Mouse (Mus musculus) midbrain, embryonic 14.5 days (tissue): ENCODE data around the gene Gimap7. TPM values are rescaled to one million over a fixed set of nuclear protein-coding genes. Genes with fewer than 3 reads are reported as not detected.

Source experiments
- ATAC-seq: fragments of 200-750 bp; cut with Nextera tagmentation; 2 replicates; pipeline ENCODE4 v1.8.0; 2017; ENCODE audit warnings: moderate number of reproducible peaks, moderate library complexity; ENCODE audit not compliant: low FRiP score, low TSS enrichment
- DNase-seq: peaks from one replicate; pipeline ENCODE4 v3.0.0-alpha.2; 2015
- H3K27ac ChIP-seq: fragments of 300-500 bp; sonication (generic); replicated peaks from 2 replicates; pipeline ENCODE4 v1.5.1; 2014; ENCODE audit warnings: mild to moderate bottlenecking, low read depth, low read length, moderate library complexity
- H3K27me3 ChIP-seq: fragments of 300-500 bp; sonication (generic); 2 replicates; pipeline ENCODE4 v1.6.1; 2014; ENCODE audit warnings: low read length, control low read depth, mixed read lengths; ENCODE audit not compliant: control insufficient read depth, insufficient read depth
- H3K36me3 ChIP-seq: fragments of 300-500 bp; sonication (generic); 2 replicates; pipeline ENCODE4 v1.6.1; 2014; ENCODE audit warnings: low read length, control low read depth; ENCODE audit not compliant: control insufficient read depth, insufficient read depth
- H3K4me1 ChIP-seq: fragments of 300-500 bp; sonication (generic); 2 replicates; pipeline ENCODE4 v1.6.1; 2014; ENCODE audit warnings: mild to moderate bottlenecking, antibody characterized with exemption, low read length, control low read depth; ENCODE audit not compliant: control insufficient read depth, insufficient read depth
- H3K4me2 ChIP-seq: fragments of 300-500 bp; sonication (generic); 2 replicates; pipeline ENCODE4 v1.6.1; 2014; ENCODE audit warnings: mild to moderate bottlenecking, low read length, moderate library complexity
- H3K4me3 ChIP-seq: fragments of 300-500 bp; sonication (generic); replicated peaks from 2 replicates; pipeline ENCODE4 v1.5.1; 2014; ENCODE audit warnings: low read depth, low read length
- H3K9ac ChIP-seq: fragments of 300-500 bp; sonication (generic); replicated peaks from 2 replicates; pipeline ENCODE4 v1.6.1; 2014; ENCODE audit warnings: mild to moderate bottlenecking, low read length, moderate library complexity
- H3K9me3 ChIP-seq: fragments of 300-500 bp; sonication (generic); 2 replicates; pipeline ENCODE4 v1.6.1; 2016; ENCODE audit warnings: low read length, control low read depth, mixed read lengths; ENCODE audit not compliant: control insufficient read depth
- WGBS: fragments of 180-500 bp; shearing (Covaris S2); extraction: QIAGEN DNeasy Blood & Tissue Kit; methylation state at CpG from one replicate; pipeline ENCODE4 v1.1.7; 2014; 5-methylcytosine and 5-hydroxymethylcytosine counted together
- polyA plus RNA-seq: library from polyadenylated mRNA; unstranded; fragments of >200 nt; fragmentation: Nextera tagmentation; extraction: Ambion mirVana; gene quantifications from 2 replicates; pipeline ENCODE4 v1.2.1, GENCODE M21; 2014

Gene Gimap7
- polyA plus RNA-seq, 1 experiment from 2014 or later, result not detected

GRCm38 (mm10) chr6:48700251-48701075 lies 18.0 kb upstream of the Gimap7 start:
- H3K36me3 ChIP-seq, result no peaks in the 10 kb centered on the region
- ATAC-seq (no peak), DNase-seq (no peak)
- WGBS, result 64% methylated on average over 5 of the region's 5 CpGs
- no peaks in the 10 kb centered on the region for H3K4me1 ChIP-seq
- H3K9ac ChIP-seq, result no peak overlapping the region
- H3K4me3 ChIP-seq, result no peak overlapping the region
- H3K9me3 ChIP-seq, result no peaks in the 10 kb centered on the region
- no peaks in the 10 kb centered on the region for H3K27me3 ChIP-seq
- H3K27ac ChIP-seq, result no peak overlapping the region
- no peak overlapping the region for H3K4me2 ChIP-seq

- DNase-seq (no peak), ATAC-seq (no peak)
- 89% methylated on average over 7 of the region's 7 CpGs for WGBS
- H3K9ac ChIP-seq, result no peak overlapping the region
- H3K27me3 ChIP-seq, result no peaks in the 10 kb centered on the region
- no peak overlapping the region for H3K4me2 ChIP-seq
- no peaks in the 10 kb centered on the region for H3K4me1 ChIP-seq
- no peak overlapping the region for H3K4me3 ChIP-seq
- H3K9me3 ChIP-seq, result no peaks in the 10 kb centered on the region
- no peak overlapping the region for H3K27ac ChIP-seq
- no peaks in the 10 kb centered on the region for H3K36me3 ChIP-seq
These were observed 16.3 kb upstream of the Gimap7 start for GRCm38 (mm10) chr6:48702146-48702545.

- Histone ChIP-seq H3K9ac (no peak overlapping the region), H3K4me2 (no peak overlapping the region), H3K27ac (no peak overlapping the region), H3K4me3 (no peak overlapping the region), H3K4me1 (no peaks in the 10 kb centered on the region), H3K27me3 (no peaks in the 10 kb centered on the region), H3K36me3 (no peaks in the 10 kb centered on the region), H3K9me3 (no peaks in the 10 kb centered on the region)
- WGBS, result 77% methylated on average over 5 of the region's 5 CpGs
- ATAC-seq (no peak), DNase-seq (no peak)
These were observed 15.8 kb upstream of the Gimap7 start for GRCm38 (mm10) chr6:48702601-48703000.

GRCm38 (mm10) chr6:48704146-48704545 lies 14.3 kb upstream of the Gimap7 start:
- no peak overlapping the region for H3K9ac ChIP-seq
- no peak for DNase-seq
- no peak for ATAC-seq
- no peaks in the 10 kb centered on the region for H3K9me3 ChIP-seq
- no peaks in the 10 kb centered on the region for H3K27me3 ChIP-seq
- no peak overlapping the region for H3K27ac ChIP-seq
- H3K4me2 ChIP-seq, result no peak overlapping the region
- H3K4me3 ChIP-seq, result no peak overlapping the region
- H3K36me3 ChIP-seq, result no peaks in the 10 kb centered on the region
- H3K4me1 ChIP-seq, result no peaks in the 10 kb centered on the region

GRCm38 (mm10) chr6:48706130-48706529 lies 12.3 kb upstream of the Gimap7 start:
- 40% methylated on average over 3 of the region's 3 CpGs for WGBS

GRCm38 (mm10) chr6:48720326-48720725 lies 1.9 kb downstream of the Gimap7 start:
- WGBS, result 89% methylated on average over 4 of the region's 4 CpGs
- H3K36me3 ChIP-seq, result no peaks in the 10 kb centered on the region
- no peak overlapping the region for H3K4me2 ChIP-seq

More at GRCm38 (mm10) chr6:48706130-48706529, 12.3 kb upstream of the Gimap7 start:
- DNase-seq (no peak), ATAC-seq (no peak)
- no peaks in the 10 kb centered on the region for H3K4me1 ChIP-seq
- no peak overlapping the region for H3K9ac ChIP-seq
- no peak overlapping the region for H3K27ac ChIP-seq
- H3K27me3 ChIP-seq, result no peaks in the 10 kb centered on the region
- H3K9me3 ChIP-seq, result no peaks in the 10 kb centered on the region
- H3K4me3 ChIP-seq, result no peak overlapping the region
- no peaks in the 10 kb centered on the region for H3K36me3 ChIP-seq
- no peak overlapping the region for H3K4me2 ChIP-seq

GRCm38 (mm10) chr6:48723468-48723867 lies 5.0 kb downstream of the Gimap7 start:
- Histone ChIP-seq H3K9me3 (no peaks in the 10 kb centered on the region), H3K4me2 (no peak overlapping the region), H3K4me1 (0 out of 2 replicates have a peak, but pooled peaks cover 4% of the 10 kb centered on the region), H3K27me3 (no peaks in the 10 kb centered on the region), H3K4me3 (no peak overlapping the region), H3K36me3 (no peaks in the 10 kb centered on the region), H3K27ac (no peak overlapping the region), H3K9ac (no peak overlapping the region)
- no peak for ATAC-seq
- DNase-seq, result no peak
- 88% methylated on average over 8 of the region's 8 CpGs for WGBS

More at GRCm38 (mm10) chr6:48720326-48720725, 1.9 kb downstream of the Gimap7 start:
- Histone ChIP-seq H3K27ac (no peak overlapping the region), H3K4me3 (no peak overlapping the region), H3K9me3 (no peaks in the 10 kb centered on the region), H3K4me1 (no peaks in the 10 kb centered on the region), H3K27me3 (no peaks in the 10 kb centered on the region), H3K9ac (no peak overlapping the region)
- no peak for DNase-seq
- ATAC-seq, result no peak

- Histone ChIP-seq H3K9me3 (no peaks in the 10 kb centered on the region), H3K36me3 (no peaks in the 10 kb centered on the region), H3K4me3 (no peak overlapping the region), H3K27ac (no peak overlapping the region), H3K4me2 (no peak overlapping the region), H3K9ac (no peak overlapping the region), H3K27me3 (no peaks in the 10 kb centered on the region), H3K4me1 (0 out of 2 replicates have a peak, but pooled peaks cover 4% of the 10 kb centered on the region)
- 0% methylated on average over 1 of the region's 1 CpGs for WGBS
- peak; percentile 31 for DNase-seq
- ATAC-seq, result no peak
These were observed 7.1 kb downstream of the Gimap7 start for GRCm38 (mm10) chr6:48725476-48725875.

- H3K9me3 ChIP-seq, result no peaks in the 10 kb centered on the region
- H3K4me2 ChIP-seq, result no peak overlapping the region
- H3K4me3 ChIP-seq, result no peak overlapping the region
- H3K9ac ChIP-seq, result no peak overlapping the region
- H3K36me3 ChIP-seq, result no peaks in the 10 kb centered on the region
- no peak for ATAC-seq
- 0 out of 2 replicates have a peak, but pooled peaks cover 4% of the 10 kb centered on the region for H3K4me1 ChIP-seq
- DNase-seq, result no peak
- H3K27me3 ChIP-seq, result no peaks in the 10 kb centered on the region
- no peak overlapping the region for H3K27ac ChIP-seq
- WGBS, result 94% methylated on average over 5 of the region's 5 CpGs
These were observed 9.3 kb downstream of the Gimap7 start for GRCm38 (mm10) chr6:48727761-48728160.
